Mouse (Mus musculus) thymus, postnatal 0 days (tissue): Measurements from ENCODE around the gene Ntng2. TPM values are rescaled to one million over a fixed set of nuclear protein-coding genes. Genes with fewer than 3 reads are reported as not detected.

Source experiments
- DNase-seq: peaks from one replicate; pipeline ENCODE4 v3.0.0-alpha.2; 2015; ENCODE audit warnings: low spot score
- polyA plus RNA-seq: library from polyadenylated mRNA; unstranded; fragments of >200 nt; fragmentation: Nextera tagmentation; extraction: Ambion mirVana; gene quantifications from 2 replicates; pipeline ENCODE4 v1.2.1, GENCODE M21; 2015

Ntng2 gene
- polyA plus RNA-seq, 1 experiment from 2014 or later, result 0.18 TPM

- DNase-seq, result peak; percentile 53
Measured at GRCm38 (mm10) chr2:29237623-29238022, 15.2 kb downstream of the Ntng2 start.

- DNase-seq, result no peak
Measured at GRCm38 (mm10) chr2:29235811-29236210, 17.0 kb downstream of the Ntng2 start.

GRCm38 (mm10) chr2:29235026-29235425 is 17.8 kb downstream of the Ntng2 start:
- DNase-seq, result no peak

- no peak for DNase-seq
Measured at GRCm38 (mm10) chr2:29234002-29234401, 18.8 kb downstream of the Ntng2 start.

GRCm38 (mm10) chr2:29230191-29230835 is 22.5 kb downstream of the Ntng2 start:
- DNase-seq, result no peak

GRCm38 (mm10) chr2:29226671-29227070 is 26.1 kb downstream of the Ntng2 start:
- DNase-seq, result no peak

- DNase-seq, result no peak
Measured at GRCm38 (mm10) chr2:29223591-29224262, 29.1 kb downstream of the Ntng2 start.

GRCm38 (mm10) chr2:29222302-29222701 is 30.5 kb downstream of the Ntng2 start:
- no peak for DNase-seq

- DNase-seq, result no peak
Measured at GRCm38 (mm10) chr2:29218831-29219230, 34.0 kb downstream of the Ntng2 start.

GRCm38 (mm10) chr2:29217897-29218296 is 34.9 kb downstream of the Ntng2 start:
- no peak for DNase-seq

GRCm38 (mm10) chr2:29217042-29217441 is 35.8 kb downstream of the Ntng2 start:
- no peak for DNase-seq

GRCm38 (mm10) chr2:29216286-29217012 is 36.4 kb downstream of the Ntng2 start:
- no peak for DNase-seq

GRCm38 (mm10) chr2:29206156-29206555 is 46.6 kb downstream of the Ntng2 start:
- DNase-seq, result no peak

GRCm38 (mm10) chr2:29201223-29201955 is 51.4 kb downstream of the Ntng2 start:
- no peak for DNase-seq

- peak; percentile 63 for DNase-seq
Measured at GRCm38 (mm10) chr2:29199909-29200308, 52.9 kb downstream of the Ntng2 start.

GRCm38 (mm10) chr2:29198446-29198845 is 54.4 kb downstream of the Ntng2 start:
- DNase-seq, result no peak

GRCm38 (mm10) chr2:29196844-29197243 is 56.0 kb downstream of the Ntng2 start:
- DNase-seq, result no peak

- DNase-seq, result peak; percentile 77
Measured at GRCm38 (mm10) chr2:29194547-29195463, 58.0 kb downstream of the Ntng2 start.

GRCm38 (mm10) chr2:29193819-29194546 is 58.8 kb downstream of the Ntng2 start:
- no peak for DNase-seq
